Mouse (Mus musculus) E14TG2a.4 (cell line): ENCODE data around the gene Hist1h4b.

Source experiments
- CTCF ChIP-seq: conservative IDR thresholded peaks from 2 replicates; pipeline ENCODE4 v1.5.1; 2014; ENCODE audit warnings: low read length
- POU5F1 ChIP-seq: IDR thresholded peaks from 2 replicates; pipeline ENCODE4 v1.6.1; 2014; ENCODE audit warnings: low read length, borderline replicate concordance

GRCm38 (mm10) chr13:23757921-23758320 lies 1.1 kb downstream of the Hist1h4b start:
- no peak for TF ChIP-seq CTCF
- no peak for TF ChIP-seq POU5F1
